Mouse (Mus musculus) bone marrow macrophage, adult 2 months (primary cell): ENCODE data around the gene Taar2. TPM values are rescaled to one million over a fixed set of nuclear protein-coding genes. Genes with fewer than 3 reads are reported as not detected.

ENCODE experiments used
- H3K27ac ChIP-seq: 2 replicates; pipeline ENCODE4 v1.5.1; 2012; ENCODE audit warnings: low read depth, low read length; ENCODE audit not compliant: insufficient read depth
- H3K4me1 ChIP-seq: 2 replicates; pipeline ENCODE4 v1.6.1; 2012; ENCODE audit warnings: low read length; ENCODE audit not compliant: control insufficient read depth, insufficient read depth
- H3K4me3 ChIP-seq: 2 replicates; pipeline ENCODE4 v1.5.1; 2012; ENCODE audit warnings: mild to moderate bottlenecking, low read length, moderate library complexity; ENCODE audit not compliant: insufficient read depth
- CTCF ChIP-seq: IDR thresholded peaks from 2 replicates; pipeline ENCODE4 v1.5.1; 2012; ENCODE audit warnings: low read depth, mild to moderate bottlenecking, low read length, moderate library complexity
- POLR2A ChIP-seq: IDR thresholded peaks from 2 replicates; pipeline ENCODE4 v1.6.1; 2012; ENCODE audit warnings: mild to moderate bottlenecking, low read depth, low read length, borderline replicate concordance
- polyA plus RNA-seq: library from polyadenylated mRNA; stranded (reverse); fragments of >200 nt; gene quantifications from 2 replicates; pipeline ENCODE4 v1.2.4, GENCODE M21; 2012; ENCODE audit not compliant: missing spikeins, insufficient read depth, insufficient read length

The Taar2 gene
- polyA plus RNA-seq: not detected in 2 replicates

GRCm38 (mm10) chr10:23938312-23938711 lies at the start of gene Taar2:
Taar2 (plus strand) TSS chr10:23938572.
- Histone ChIP-seq H3K4me1 (no peaks in the 10 kb centered on the region), H3K4me3 (no peak within 1 kb of the TSS), H3K27ac (no peak within 1 kb of the TSS)
- no peak for TF ChIP-seq CTCF
- no peak for TF ChIP-seq POLR2A

GRCm38 (mm10) chr10:23892987-23893386 lies 45.4 kb upstream of the Taar2 start:
- H3K27ac ChIP-seq: no peak overlapping the region
- H3K4me3 ChIP-seq: no peak overlapping the region
- H3K4me1 ChIP-seq: no peaks in the 10 kb centered on the region
- TF ChIP-seq POLR2A: no peak
- no peak for TF ChIP-seq CTCF

- H3K4me3 ChIP-seq: no peak within 1 kb of the TSS
- no peak within 1 kb of the TSS for H3K27ac ChIP-seq
- TF ChIP-seq POLR2A (no peak), CTCF (no peak)
- H3K4me1 ChIP-seq: no peaks in the 10 kb centered on the region
Observed at GRCm38 (mm10) chr10:23894601-23895349, 43.6 kb upstream of the Taar2 start, which contains the start of gene Vnn1. Vnn1 (plus strand) TSS chr10:23894688.

- Histone ChIP-seq H3K4me3 (no peak overlapping the region), H3K27ac (no peak overlapping the region), H3K4me1 (no peaks in the 10 kb centered on the region)
- no peak for TF ChIP-seq POLR2A
- TF ChIP-seq CTCF: no peak
Observed at GRCm38 (mm10) chr10:23895376-23895775, 43.0 kb upstream of the Taar2 start.

GRCm38 (mm10) chr10:23901119-23901518 lies 37.3 kb upstream of the Taar2 start:
- Histone ChIP-seq H3K4me1 (no peaks in the 10 kb centered on the region), H3K4me3 (no peak overlapping the region), H3K27ac (no peak overlapping the region)
- TF ChIP-seq POLR2A: no peak
- no peak for TF ChIP-seq CTCF

- no peak for TF ChIP-seq POLR2A
- no peak for TF ChIP-seq CTCF
- H3K4me3 ChIP-seq: no peak overlapping the region
- no peak overlapping the region for H3K27ac ChIP-seq
- no peaks in the 10 kb centered on the region for H3K4me1 ChIP-seq
Observed at GRCm38 (mm10) chr10:23905661-23906060, 32.7 kb upstream of the Taar2 start.

GRCm38 (mm10) chr10:23920056-23920455 lies 18.3 kb upstream of the Taar2 start, which contains the start of gene Taar1:
Taar1 (plus strand) TSS chr10:23920356.
- Histone ChIP-seq H3K4me1 (no peaks in the 10 kb centered on the region), H3K4me3 (no peak within 1 kb of the TSS), H3K27ac (no peak within 1 kb of the TSS)
- TF ChIP-seq POLR2A: no peak
- TF ChIP-seq CTCF: no peak

- H3K4me1 ChIP-seq: no peaks in the 10 kb centered on the region
- no peak overlapping the region for H3K4me3 ChIP-seq
- H3K27ac ChIP-seq: no peak overlapping the region
- TF ChIP-seq POLR2A: no peak
- no peak for TF ChIP-seq CTCF
Observed at GRCm38 (mm10) chr10:23922468-23922867, 15.9 kb upstream of the Taar2 start.

- no peak overlapping the region for H3K27ac ChIP-seq
- no peaks in the 10 kb centered on the region for H3K4me1 ChIP-seq
- H3K4me3 ChIP-seq: no peak overlapping the region
- TF ChIP-seq CTCF: no peak
- TF ChIP-seq POLR2A: no peak
Observed at GRCm38 (mm10) chr10:23923941-23924340, 14.4 kb upstream of the Taar2 start.

- Histone ChIP-seq H3K4me1 (no peaks in the 10 kb centered on the region), H3K27ac (no peak overlapping the region), H3K4me3 (no peak overlapping the region)
- TF ChIP-seq POLR2A: no peak
- no peak for TF ChIP-seq CTCF
Observed at GRCm38 (mm10) chr10:23937613-23938012, 759 bp upstream of the Taar2 start.
